23 mouse cellular contexts compared by ENCODE assay signal in genomic region chr8:49281254-49281653, GRCm38 (mm10).
"Had no signal": no experiment of that assay in that cellular context is flagged by ENCODE, and none has a peak within 500 bp of the region (broad histone marks: within the 10 kb centered on the region; RNA-seq: fewer than 3 reads in every experiment).

No protein-coding gene starts in this region.

- H3K9ac ChIP-seq: heart, embryonic 13.5 days; heart, embryonic 15.5 days; hindbrain, embryonic 13.5 days; intestine, embryonic 15.5 days; limb, embryonic 13.5 days; limb, embryonic 15.5 days had no signal

- DNase-seq: gastrocnemius, postnatal 14 days; gastrocnemius, postnatal 36 days; heart, adult 11 months; heart, adult 2 months; heart, postnatal 14 days; heart, postnatal 36 days; kidney, adult 18-20 months; kidney, adult 8-10 months; kidney, postnatal 14 days; kidney, postnatal 36 days; layer of hippocampus, adult 9-11 months; layer of hippocampus, postnatal 36 days; left cerebral cortex, postnatal 4 days had no signal

- H3K9me3 ChIP-seq: heart, embryonic 13.5 days; heart, embryonic 15.5 days; hindbrain, embryonic 13.5 days; intestine, embryonic 15.5 days; limb, embryonic 13.5 days; limb, embryonic 15.5 days had no signal

- H3K4me2 ChIP-seq: heart, embryonic 11.5 days; heart, embryonic 13.5 days; heart, embryonic 15.5 days; hindbrain, embryonic 13.5 days; intestine, embryonic 15.5 days; limb, embryonic 13.5 days; limb, embryonic 15.5 days had no signal

- ATAC-seq: hindbrain, embryonic 16.5 days; inflammation-experienced regulatory T-cells, adult 6 months; intestine, embryonic 15.5 days; intestine, postnatal 0 days had no signal

- H3K36me3 ChIP-seq: heart, embryonic 13.5 days; heart, embryonic 15.5 days; hindbrain, embryonic 13.5 days; intestine, embryonic 15.5 days; limb, embryonic 13.5 days; limb, embryonic 15.5 days had no signal

- H3K27ac ChIP-seq: heart, adult 2 months; heart, embryonic 13.5 days; heart, embryonic 15.5 days; hindbrain, embryonic 13.5 days; intestine, embryonic 15.5 days; limb, embryonic 13.5 days; limb, embryonic 15.5 days had no signal

- H3K4me3 ChIP-seq: heart, adult 2 months; heart, embryonic 13.5 days; heart, embryonic 15.5 days; hindbrain, embryonic 13.5 days; intestine, embryonic 15.5 days; limb, embryonic 13.5 days; limb, embryonic 15.5 days had no signal

- H3K27me3 ChIP-seq: heart, embryonic 13.5 days; heart, embryonic 15.5 days; hindbrain, embryonic 13.5 days; intestine, embryonic 15.5 days; limb, embryonic 13.5 days; limb, embryonic 15.5 days had no signal

- H3K4me1 ChIP-seq: heart, embryonic 13.5 days; heart, embryonic 15.5 days; hindbrain, embryonic 13.5 days; intestine, embryonic 15.5 days; limb, embryonic 13.5 days; limb, embryonic 15.5 days had no signal
